Mouse (Mus musculus) limb, embryonic 10.5 days (tissue): ENCODE results near the gene Crcp. TPM values are rescaled to one million over a fixed set of nuclear protein-coding genes. Genes with fewer than 3 reads are reported as not detected.

Experiments
- DNase-seq: peaks from one replicate; pipeline ENCODE4 v3.0.0-alpha.2; 2017; ENCODE audit warnings: low spot score
- H3K27ac ChIP-seq: fragments of 300-500 bp; sonication (generic); 2 replicates; pipeline ENCODE4 v1.5.1; 2016; ENCODE audit warnings: mild to moderate bottlenecking
- H3K27me3 ChIP-seq: fragments of 300-500 bp; sonication (generic); 2 replicates; pipeline ENCODE4 v1.6.1; 2016; ENCODE audit warnings: low read depth, mild to moderate bottlenecking; ENCODE audit not compliant: poor library complexity, severe bottlenecking
- H3K36me3 ChIP-seq: fragments of 300-500 bp; sonication (generic); 2 replicates; pipeline ENCODE4 v1.6.1; 2016; ENCODE audit warnings: mild to moderate bottlenecking, moderate library complexity
- H3K4me1 ChIP-seq: fragments of 300-500 bp; sonication (generic); 2 replicates; pipeline ENCODE4 v1.6.1; 2016
- H3K4me3 ChIP-seq: fragments of 300-500 bp; sonication (generic); 2 replicates; pipeline ENCODE4 v1.5.1; 2016; ENCODE audit warnings: mild to moderate bottlenecking, moderate library complexity
- H3K9me3 ChIP-seq: fragments of 300-500 bp; sonication (generic); replicated peaks from 2 replicates; pipeline ENCODE4 v1.6.1; 2016; ENCODE audit warnings: mild to moderate bottlenecking
- WGBS: fragments of 180-500 bp; shearing (Covaris S2); methylation state at CpG from one replicate; pipeline ENCODE4 v1.1.7; 2016; 5-methylcytosine and 5-hydroxymethylcytosine counted together
- polyA plus RNA-seq: library from polyadenylated mRNA; unstranded; fragments of >200 nt; fragmentation: Nextera tagmentation; extraction: Ambion mirVana; gene quantifications from 2 replicates; pipeline ENCODE4 v1.2.1, GENCODE M21; 2016

Crcp gene
- polyA plus RNA-seq, result 57.2 and 61.0 TPM in 2 replicates

DNA sequence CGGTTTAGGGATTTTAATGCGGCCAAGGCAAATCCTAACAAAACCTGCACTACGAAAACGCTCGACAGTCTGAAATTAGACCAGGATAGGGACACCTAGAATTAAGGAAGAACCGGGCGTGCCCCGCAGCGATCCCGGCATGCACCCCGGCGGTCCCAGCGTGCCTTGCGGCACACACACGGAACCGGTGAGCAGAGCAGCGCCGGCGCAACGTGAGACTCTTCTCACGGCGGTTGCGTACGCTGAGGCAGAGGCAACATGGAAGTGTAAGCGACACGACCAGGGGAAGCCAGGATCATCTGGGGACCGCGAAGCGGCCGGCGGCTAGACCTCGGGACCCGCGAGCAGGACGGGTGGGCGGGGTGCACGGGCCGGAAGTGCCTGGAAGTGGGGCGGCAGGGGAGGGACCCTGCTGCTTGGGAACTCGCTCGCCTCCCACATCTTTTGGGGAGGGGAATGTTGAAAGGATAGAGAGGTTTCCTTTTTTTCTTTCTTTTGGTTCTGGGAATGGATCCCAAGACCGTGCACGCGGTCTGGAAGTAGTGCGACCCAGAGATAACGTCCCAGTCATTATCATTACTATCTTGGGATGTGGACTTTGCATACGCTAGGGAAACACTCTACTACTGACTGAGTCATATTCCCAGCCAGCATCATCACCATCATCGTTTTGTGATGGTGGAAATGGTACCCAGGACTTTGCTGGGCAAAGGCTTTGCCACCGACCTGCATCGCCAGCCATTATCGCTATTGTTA is at the start of gene Crcp, which contains the start of gene Asl:
Gene Crcp, plus strand, starts transcription at position 149 of the 756 bp plus-strand sequence.
Gene Asl, minus strand, starts transcription at position 106 of the 756 bp plus-strand sequence.
- peak; percentile 87 for DNase-seq
- 2% methylated on average over 51 of the region's 51 CpGs for WGBS
- Histone ChIP-seq H3K27me3 (no peaks in the 10 kb centered on the region), H3K9me3 (no peaks in the 10 kb centered on the region), H3K27ac (peak within 1 kb of the TSS; percentile 93), H3K4me1 (peaks cover 12% of the 10 kb centered on the region), H3K4me3 (peak within 1 kb of the TSS; percentile 74), H3K36me3 (peaks cover 9% of the 10 kb centered on the region; the same call in 1 of the 2 replicates)

DNA sequence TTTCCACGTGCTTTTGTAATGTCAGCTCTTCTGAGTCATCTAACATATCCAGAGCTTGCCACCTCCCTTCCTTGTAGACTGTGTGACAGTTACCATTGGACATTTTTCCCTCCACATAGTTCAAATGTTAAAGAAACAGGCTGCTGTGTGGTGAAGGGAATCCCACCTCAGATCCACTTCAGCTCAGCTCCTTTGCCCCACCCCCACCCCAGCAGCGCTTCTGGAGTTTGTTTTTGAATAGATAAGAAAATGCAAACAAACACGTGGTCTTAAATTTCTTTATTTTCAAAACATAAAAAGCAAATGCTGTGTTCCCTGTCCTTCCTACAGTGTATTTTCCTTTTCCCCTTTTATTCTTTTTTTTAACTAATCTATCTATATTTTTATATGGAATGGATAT is 48.9 kb upstream of the Crcp start:
- Histone ChIP-seq H3K4me1 (no peaks in the 10 kb centered on the region), H3K36me3 (peaks cover 29% of the 10 kb centered on the region), H3K4me3 (no peak overlapping the region), H3K9me3 (no peaks in the 10 kb centered on the region), H3K27me3 (no peaks in the 10 kb centered on the region), H3K27ac (no peak overlapping the region)
- 65% methylated on average over 3 of the region's 3 CpGs for WGBS
- DNase-seq, result no peak

GRCm38 (mm10) chr5:129989376-129989775 is 39.7 kb upstream of the Crcp start:
- peaks cover 75% of the 10 kb centered on the region for H3K36me3 ChIP-seq
- no peaks in the 10 kb centered on the region for H3K27me3 ChIP-seq
- WGBS, result 92% methylated on average over 13 of the region's 13 CpGs
- no peaks in the 10 kb centered on the region for H3K4me1 ChIP-seq
- no peak overlapping the region for H3K4me3 ChIP-seq
- no peaks in the 10 kb centered on the region for H3K9me3 ChIP-seq
- H3K27ac ChIP-seq, result no peak overlapping the region
- DNase-seq, result no peak

GRCm38 (mm10) chr5:129991898-129992297 is 37.2 kb upstream of the Crcp start:
- Histone ChIP-seq H3K36me3 (peaks cover 82% of the 10 kb centered on the region), H3K27ac (no peak overlapping the region), H3K4me3 (no peak overlapping the region), H3K27me3 (no peaks in the 10 kb centered on the region), H3K9me3 (no peaks in the 10 kb centered on the region), H3K4me1 (no peaks in the 10 kb centered on the region)
- WGBS, result 95% methylated on average over 5 of the region's 5 CpGs
- no peak for DNase-seq

DNA sequence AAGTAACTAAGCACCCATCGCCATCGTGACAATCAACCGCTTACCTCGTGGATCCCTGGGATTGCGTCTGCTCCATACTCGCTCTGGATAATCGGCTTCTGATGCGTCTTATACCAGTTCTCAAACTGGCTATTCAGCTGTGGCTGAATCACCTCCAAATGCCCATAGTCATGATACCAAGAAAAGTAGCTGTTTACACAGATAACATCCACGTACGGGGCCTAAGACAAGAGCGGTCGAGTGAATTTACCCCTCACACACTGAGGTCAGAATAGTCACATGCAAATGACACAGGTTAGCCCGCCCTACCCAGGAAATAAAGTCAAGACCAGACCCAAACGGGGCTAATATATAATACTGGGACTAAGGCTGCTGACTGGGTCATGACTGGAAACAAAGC is 35.7 kb upstream of the Crcp start:
- no peaks in the 10 kb centered on the region for H3K9me3 ChIP-seq
- no peak for DNase-seq
- H3K27ac ChIP-seq, result no peak overlapping the region
- no peaks in the 10 kb centered on the region for H3K4me1 ChIP-seq
- H3K27me3 ChIP-seq, result no peaks in the 10 kb centered on the region
- H3K4me3 ChIP-seq, result no peak overlapping the region
- H3K36me3 ChIP-seq, result peaks cover 81% of the 10 kb centered on the region
- WGBS, result 95% methylated on average over 14 of the region's 14 CpGs

GRCm38 (mm10) chr5:129994989-129995388 is 34.1 kb upstream of the Crcp start:
- H3K4me1 ChIP-seq, result no peaks in the 10 kb centered on the region
- no peak overlapping the region for H3K4me3 ChIP-seq
- no peaks in the 10 kb centered on the region for H3K9me3 ChIP-seq
- no peaks in the 10 kb centered on the region for H3K27me3 ChIP-seq
- H3K27ac ChIP-seq, result no peak overlapping the region
- WGBS, result 93% methylated on average over 7 of the region's 7 CpGs
- DNase-seq, result no peak
- H3K36me3 ChIP-seq, result peaks cover 80% of the 10 kb centered on the region

GRCm38 (mm10) chr5:129997700-129998099 is 31.4 kb upstream of the Crcp start:
- Histone ChIP-seq H3K4me1 (peaks cover 18% of the 10 kb centered on the region), H3K4me3 (no peak overlapping the region), H3K9me3 (no peaks in the 10 kb centered on the region), H3K27me3 (no peaks in the 10 kb centered on the region), H3K27ac (no peak overlapping the region), H3K36me3 (peaks cover 71% of the 10 kb centered on the region)
- DNase-seq, result no peak
- WGBS, result 77% methylated on average over 19 of the region's 19 CpGs

GRCm38 (mm10) chr5:129999097-129999496 is 30.0 kb upstream of the Crcp start:
- H3K36me3 ChIP-seq, result peaks cover 59% of the 10 kb centered on the region
- no peak overlapping the region for H3K4me3 ChIP-seq
- H3K27me3 ChIP-seq, result no peaks in the 10 kb centered on the region
- H3K9me3 ChIP-seq, result no peaks in the 10 kb centered on the region
- peaks cover 26% of the 10 kb centered on the region for H3K4me1 ChIP-seq
- DNase-seq, result peak; percentile 66
- H3K27ac ChIP-seq, result no peak overlapping the region
- WGBS, result 37% methylated on average over 4 of the region's 4 CpGs

GRCm38 (mm10) chr5:130000735-130001134 is 28.4 kb upstream of the Crcp start:
- H3K9me3 ChIP-seq, result 0 out of 2 replicates have a peak, but pooled peaks cover 3% of the 10 kb centered on the region
- H3K36me3 ChIP-seq, result peaks cover 50% of the 10 kb centered on the region
- no peak overlapping the region for H3K27ac ChIP-seq
- no peak for DNase-seq
- H3K4me3 ChIP-seq, result no peak overlapping the region; the same call in 1 of the 2 replicates
- H3K27me3 ChIP-seq, result no peaks in the 10 kb centered on the region
- peaks cover 26% of the 10 kb centered on the region for H3K4me1 ChIP-seq
- 93% methylated on average over 12 of the region's 12 CpGs for WGBS

DNA sequence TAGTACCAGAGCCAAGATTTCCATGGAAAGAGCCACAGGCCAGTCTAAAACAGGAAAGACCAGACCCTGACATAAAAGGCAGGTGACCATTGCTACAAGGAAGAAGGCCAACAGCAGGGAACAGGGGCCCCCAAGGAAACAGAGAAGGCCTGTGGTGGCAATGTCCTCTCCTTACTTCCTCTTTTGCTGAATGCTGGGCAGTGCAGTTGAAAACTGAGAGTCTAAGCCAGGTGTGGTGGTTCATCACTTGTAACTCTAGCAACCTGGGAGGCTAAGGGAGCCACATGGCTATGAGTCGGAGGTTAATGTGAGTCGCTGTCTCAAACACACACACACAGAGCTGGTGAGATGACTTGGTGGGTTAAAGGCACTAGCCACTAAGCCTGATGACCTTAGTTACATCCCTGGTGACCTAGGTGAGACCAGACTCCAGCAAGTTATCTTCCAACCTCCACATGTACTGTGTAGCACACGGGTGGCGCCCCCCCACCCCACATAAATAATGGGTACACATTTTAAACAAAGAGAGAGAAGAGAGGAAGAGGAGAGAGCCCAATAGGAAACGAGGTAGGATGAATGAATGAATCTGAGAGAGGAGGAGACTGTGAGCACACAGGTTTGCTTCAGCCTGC is 27.6 kb upstream of the Crcp start:
- H3K4me3 ChIP-seq, result peak overlapping the region; percentile 72
- peak overlapping the region; percentile 92 for H3K27ac ChIP-seq
- peaks cover 26% of the 10 kb centered on the region for H3K4me1 ChIP-seq
- no peaks in the 10 kb centered on the region for H3K27me3 ChIP-seq
- peaks cover 42% of the 10 kb centered on the region for H3K36me3 ChIP-seq
- 0 out of 2 replicates have a peak, but pooled peaks cover 3% of the 10 kb centered on the region for H3K9me3 ChIP-seq
- DNase-seq, result no peak
- 71% methylated on average over 5 of the region's 5 CpGs for WGBS

- H3K36me3 ChIP-seq, result peaks cover 33% of the 10 kb centered on the region
- peak; percentile 87 for DNase-seq
- peaks cover 26% of the 10 kb centered on the region for H3K4me1 ChIP-seq
- H3K9me3 ChIP-seq, result 0 out of 2 replicates have a peak, but pooled peaks cover 3% of the 10 kb centered on the region
- peak within 1 kb of the TSS; percentile 92 for H3K27ac ChIP-seq
- no peaks in the 10 kb centered on the region for H3K27me3 ChIP-seq
- WGBS, result 1% methylated on average over 39 of the region's 39 CpGs
- peak within 1 kb of the TSS; percentile 72 for H3K4me3 ChIP-seq
These were observed 26.6 kb upstream of the Crcp start, which contains the start of gene Gusb for GRCm38 (mm10) chr5:130002301-130003146. Gene Gusb (minus strand): TSS chr5:130003049.

GRCm38 (mm10) chr5:130003229-130003628 is 25.9 kb upstream of the Crcp start:
- peaks cover 26% of the 10 kb centered on the region for H3K36me3 ChIP-seq
- H3K27ac ChIP-seq, result peak overlapping the region; percentile 92
- 0 out of 2 replicates have a peak, but pooled peaks cover 3% of the 10 kb centered on the region for H3K9me3 ChIP-seq
- DNase-seq, result peak; percentile 46
- no peaks in the 10 kb centered on the region for H3K27me3 ChIP-seq
- H3K4me1 ChIP-seq, result peaks cover 26% of the 10 kb centered on the region
- 42% methylated on average over 7 of the region's 7 CpGs for WGBS
- H3K4me3 ChIP-seq, result peak overlapping the region; percentile 72
